Mouse (Mus musculus) liver, postnatal 0 days (tissue): Measurements from ENCODE around the gene Trim15.

Experiments
- CTCF ChIP-seq: sonication (generic); IDR thresholded peaks from 2 replicates; pipeline ENCODE4 v1.5.1; 2016; ENCODE audit warnings: antibody characterized with exemption, low read depth
- EP300 ChIP-seq: IDR thresholded peaks from 2 replicates; pipeline ENCODE4 v1.6.1; 2016; ENCODE audit warnings: antibody characterized with exemption, low read depth, mild to moderate bottlenecking

- TF ChIP-seq CTCF (no peak), EP300 (no peak)
These were observed 26.4 kb upstream of the Trim15 start for GRCm38 (mm10) chr17:36893387-36893786.
